Mouse (Mus musculus) left cerebral cortex, adult 8-10 months (tissue): ENCODE data around the gene Maml3. TPM values are rescaled to one million over a fixed set of nuclear protein-coding genes. Genes with fewer than 3 reads are reported as not detected.

Experiments used
- DNase-seq, 2 experiments: peaks; one replicate each; pipeline ENCODE4 v3.0.0; 2022; ENCODE audit warnings: low spot score in 2 of 2
- total RNA-seq, 4 experiments: library from RNA; stranded (reverse); gene quantifications; 2 replicates each; pipeline ENCODE4 v1.2.4; 2022

Maml3 gene
- total RNA-seq, 4 experiments from 2014 or later, result 6.7 to 8.3 (median 7.1) TPM

DNA sequence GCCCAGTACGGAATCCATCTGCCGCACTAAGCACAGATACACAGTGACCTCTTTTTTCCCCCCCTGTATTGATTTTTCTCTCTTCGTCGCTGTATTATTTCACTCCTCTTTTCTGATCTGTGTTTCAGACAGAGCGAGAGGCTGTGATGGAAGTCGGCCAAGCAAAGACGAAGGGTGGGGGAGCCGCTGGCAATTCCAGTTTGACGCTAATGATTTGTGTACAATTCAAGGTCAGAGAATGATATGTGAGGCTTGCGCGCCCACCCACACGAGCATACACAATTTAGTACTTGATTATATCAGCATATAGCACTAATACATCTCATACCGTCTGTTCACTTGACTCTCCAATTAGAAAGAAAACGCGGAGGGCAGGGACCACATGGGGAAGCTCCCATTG, 271.9 kb downstream of the Maml3 start:
- no peak for DNase-seq

DNA sequence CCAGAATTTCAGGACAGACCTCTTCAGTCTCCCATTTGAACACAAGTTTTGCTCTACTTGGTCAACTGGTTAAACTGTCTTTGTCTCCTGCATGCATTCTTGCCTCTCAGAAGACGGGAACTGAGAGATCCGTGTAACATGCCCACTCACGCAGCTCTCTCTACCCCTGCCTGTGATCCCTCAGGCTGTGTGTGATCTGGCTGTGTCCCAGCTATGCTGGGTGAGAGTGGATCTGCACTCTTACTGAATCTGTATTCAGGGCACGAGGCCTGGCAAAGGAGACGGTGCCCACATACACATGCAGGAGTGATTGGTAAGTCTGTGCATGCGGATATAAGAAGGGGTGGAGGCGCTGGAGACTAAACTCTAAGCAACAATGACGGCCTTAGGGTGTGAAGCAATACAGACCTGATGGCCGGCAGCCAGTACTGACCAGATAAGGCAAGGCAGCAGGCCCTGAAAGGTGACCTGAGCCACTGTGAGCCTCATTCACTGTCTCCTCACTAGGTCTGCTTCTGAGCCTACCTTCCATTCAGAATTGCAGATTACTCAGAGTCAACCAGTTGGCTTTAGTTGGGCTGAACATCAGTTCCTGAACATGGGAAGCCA, 274.0 kb downstream of the Maml3 start:
- no peak for DNase-seq

DNA sequence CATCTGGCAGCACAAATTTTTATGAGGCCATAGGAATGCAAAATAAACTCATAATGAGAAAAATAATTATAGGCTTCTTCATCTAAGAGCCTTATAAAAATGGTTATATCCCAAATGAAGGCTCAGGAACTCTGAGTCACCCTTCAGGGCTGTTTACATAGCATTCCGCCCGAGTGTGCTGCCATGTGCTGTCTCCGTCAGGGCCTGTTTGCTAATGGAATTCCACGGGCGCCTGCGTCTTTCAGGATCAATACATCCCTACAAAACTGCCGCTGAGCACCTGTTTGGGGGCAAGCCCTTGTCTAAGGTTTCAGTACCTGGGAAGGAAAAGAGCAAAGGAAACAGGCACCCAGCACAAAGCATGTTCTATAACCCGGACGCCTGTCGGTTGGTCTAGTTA, 279.3 kb downstream of the Maml3 start:
- no peak for DNase-seq

DNA sequence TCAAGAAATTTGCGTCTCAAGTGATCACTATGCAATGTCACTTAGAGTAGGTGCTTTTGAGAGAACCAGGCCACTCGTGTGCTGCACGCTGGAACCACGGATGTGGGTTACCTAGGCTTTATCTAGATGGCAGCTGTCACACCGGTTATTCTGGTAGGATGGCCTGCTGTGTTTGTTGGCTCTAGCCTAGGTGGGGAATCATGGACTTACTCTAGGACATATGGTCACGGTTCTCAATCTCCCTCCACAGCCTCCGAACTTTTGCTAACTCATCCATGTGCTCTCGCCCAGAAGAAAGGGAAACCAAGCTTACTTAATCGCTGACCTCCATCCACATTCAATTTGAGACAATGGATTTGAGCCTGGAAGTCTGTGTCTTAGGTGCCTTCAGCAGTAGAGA, 280.4 kb downstream of the Maml3 start:
- DNase-seq, result no peak

DNA sequence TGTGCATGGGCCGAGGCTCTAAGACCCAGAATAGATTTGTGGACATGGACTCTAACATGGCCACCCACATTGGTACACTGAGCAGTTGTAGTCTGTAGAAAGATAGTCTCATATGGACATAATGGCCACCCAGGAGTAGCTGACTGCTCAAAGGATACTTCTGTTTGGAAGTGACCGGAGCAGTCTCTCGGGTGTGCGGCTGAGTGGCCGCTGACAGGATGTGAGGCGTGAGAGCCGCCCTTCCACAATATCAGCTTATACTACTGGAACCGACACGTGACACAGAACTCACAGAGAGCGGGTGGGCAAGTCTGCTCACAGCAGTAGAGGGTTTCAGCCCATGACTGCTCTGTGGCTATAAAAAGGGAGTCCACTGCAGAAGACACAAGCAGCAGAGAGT, 283.3 kb downstream of the Maml3 start:
- no peak for DNase-seq

DNA sequence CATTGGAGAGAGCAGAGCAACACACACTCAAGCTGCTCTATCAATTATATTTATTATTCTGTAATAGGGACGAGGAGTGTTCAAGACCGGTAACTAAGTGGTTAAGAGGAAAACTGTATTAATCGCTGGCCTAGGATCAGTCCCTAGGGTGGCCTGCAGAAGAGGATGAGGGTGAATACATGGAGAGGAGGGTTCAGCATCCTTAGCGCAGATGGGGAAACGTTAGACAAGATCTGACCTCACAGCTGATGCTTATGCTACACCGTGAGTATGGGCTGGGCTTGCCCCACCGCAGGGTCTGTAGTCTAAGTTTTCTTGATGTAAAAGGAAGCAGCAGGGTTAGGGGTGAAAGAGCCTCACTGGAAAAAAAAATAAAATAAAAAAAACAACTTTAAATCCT, 285.8 kb downstream of the Maml3 start:
- DNase-seq, result no peak

DNA sequence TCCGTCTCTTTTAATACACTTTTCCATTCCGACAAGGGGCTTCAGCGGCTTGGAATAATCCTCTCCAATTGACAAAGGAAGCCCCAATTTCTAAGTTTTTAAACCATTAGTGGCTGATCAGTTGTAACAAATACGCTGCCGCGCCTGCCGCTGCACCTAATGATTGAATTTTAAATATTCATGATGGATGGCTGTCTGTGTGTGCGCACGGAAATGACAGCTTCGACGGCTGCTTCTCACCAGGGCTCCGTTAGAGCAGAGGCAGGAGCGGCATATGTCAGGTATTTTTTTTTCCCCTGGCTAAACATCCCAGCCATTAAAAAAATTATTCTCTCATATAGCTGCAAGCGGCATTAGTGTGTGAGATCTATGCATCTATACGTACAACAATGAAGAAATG, 287.0 kb downstream of the Maml3 start:
- DNase-seq, result no peak

DNA sequence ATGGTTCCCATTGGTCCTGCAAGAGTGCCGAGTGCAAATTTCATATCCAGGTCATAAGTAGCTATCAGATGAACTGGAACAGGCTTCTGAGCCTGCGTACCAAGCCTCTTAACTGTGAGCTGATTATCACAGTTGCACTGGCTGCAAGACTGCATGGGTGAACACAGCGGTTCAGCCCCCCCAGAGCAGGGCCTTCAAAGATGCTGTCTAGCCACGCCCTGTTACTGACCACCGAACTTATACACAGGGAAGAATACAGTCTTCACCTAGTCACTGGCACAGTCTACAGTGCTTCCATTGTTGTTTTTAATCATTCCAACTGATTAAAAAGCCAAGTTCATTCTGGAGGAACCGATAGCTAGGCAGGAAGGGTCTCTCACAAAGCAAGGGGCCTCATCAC, 287.5 kb downstream of the Maml3 start:
- no peak for DNase-seq

DNA sequence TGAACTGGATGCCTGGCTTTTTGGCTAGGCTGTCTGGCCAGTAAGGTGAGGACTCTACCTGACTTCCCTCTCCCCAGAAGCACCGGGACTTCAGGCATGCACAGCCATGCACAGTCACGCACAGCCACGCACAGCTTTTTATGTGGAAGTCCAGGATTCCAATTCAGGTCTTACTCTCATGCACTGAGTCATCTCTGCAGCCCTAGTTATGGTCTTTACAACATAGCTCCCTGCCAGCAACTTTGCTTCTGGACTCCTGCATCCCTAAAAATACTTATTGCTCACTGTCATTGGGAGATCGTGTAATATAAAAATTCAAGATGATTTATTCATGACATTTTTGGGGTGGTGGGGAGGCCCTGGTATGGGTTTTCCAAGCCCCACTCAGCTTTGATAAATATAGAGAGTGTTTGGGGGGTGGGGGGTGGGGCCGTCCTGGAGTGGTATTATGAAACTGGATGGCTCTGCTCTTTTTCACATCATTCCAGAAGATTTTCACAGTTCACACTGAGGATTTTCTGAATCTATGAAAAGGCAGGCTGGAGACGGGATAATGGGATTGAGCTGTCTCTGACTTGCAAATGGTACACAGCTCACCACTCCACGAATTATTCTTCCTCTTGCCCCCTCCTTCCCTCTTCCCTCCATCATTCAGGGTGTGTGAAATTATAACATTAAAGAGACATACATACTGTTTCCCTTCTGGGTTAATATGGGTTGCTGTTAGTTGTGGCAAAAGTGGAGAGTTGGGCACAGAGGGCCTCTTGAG, 288.2 kb downstream of the Maml3 start:
- DNase-seq, result no peak

DNA sequence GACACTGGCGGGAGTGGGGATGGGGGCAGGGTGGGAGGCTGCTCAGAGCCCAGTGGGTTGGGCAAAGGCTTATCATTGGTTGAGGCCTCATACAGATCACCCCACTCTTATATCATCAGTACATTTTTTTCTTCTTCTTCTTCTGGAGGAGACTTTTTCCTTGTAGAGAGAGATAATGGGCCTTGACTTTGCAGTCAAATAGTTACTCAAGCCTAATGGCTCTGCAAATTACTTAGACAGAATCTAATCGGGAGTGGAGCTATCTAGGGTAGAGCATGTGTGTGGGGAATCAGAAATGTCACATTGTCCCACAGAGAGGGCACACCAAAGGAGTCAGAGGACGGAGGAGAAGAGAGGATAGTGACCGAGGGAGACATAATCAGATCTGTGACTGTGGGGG, 290.8 kb downstream of the Maml3 start:
- no peak for DNase-seq

DNA sequence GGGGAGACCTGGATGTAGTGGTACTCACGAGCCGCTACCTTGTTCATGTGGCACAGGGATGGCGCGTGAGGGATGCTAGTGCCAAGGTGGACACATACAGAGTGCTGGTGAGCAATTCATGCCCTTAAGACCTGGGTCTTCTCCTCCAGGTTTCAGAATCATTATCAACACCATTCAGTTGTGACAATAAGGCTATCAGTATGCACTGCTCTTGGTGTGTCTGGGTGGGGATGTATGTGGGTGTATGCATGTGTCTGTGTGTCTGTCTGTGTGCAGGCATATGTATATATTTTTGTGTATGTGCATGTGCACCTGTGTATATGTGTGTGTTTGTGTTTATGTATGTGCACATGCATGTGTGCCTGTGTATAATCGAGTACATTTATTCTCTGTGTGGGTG, 291.7 kb downstream of the Maml3 start:
- DNase-seq, result no peak

DNA sequence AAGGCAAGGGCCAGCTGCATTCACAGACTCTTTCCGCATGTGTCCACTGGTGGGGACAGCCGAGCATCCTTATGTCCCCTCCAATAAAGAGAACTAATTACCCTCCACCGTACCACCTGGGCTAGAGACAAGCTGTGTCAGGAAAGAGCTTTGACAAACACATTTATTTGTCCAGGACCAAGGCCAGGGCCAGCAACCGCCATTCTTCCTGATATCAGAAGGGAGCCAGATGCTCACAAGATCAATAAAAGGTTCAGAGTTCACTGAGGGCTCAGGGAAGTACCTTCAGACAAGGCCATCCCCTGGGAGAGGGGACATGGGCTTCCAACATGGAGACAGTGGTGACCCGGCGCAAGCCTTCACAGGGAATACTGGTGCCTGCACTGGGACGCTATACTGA, 294.1 kb downstream of the Maml3 start:
- no peak for DNase-seq

DNA sequence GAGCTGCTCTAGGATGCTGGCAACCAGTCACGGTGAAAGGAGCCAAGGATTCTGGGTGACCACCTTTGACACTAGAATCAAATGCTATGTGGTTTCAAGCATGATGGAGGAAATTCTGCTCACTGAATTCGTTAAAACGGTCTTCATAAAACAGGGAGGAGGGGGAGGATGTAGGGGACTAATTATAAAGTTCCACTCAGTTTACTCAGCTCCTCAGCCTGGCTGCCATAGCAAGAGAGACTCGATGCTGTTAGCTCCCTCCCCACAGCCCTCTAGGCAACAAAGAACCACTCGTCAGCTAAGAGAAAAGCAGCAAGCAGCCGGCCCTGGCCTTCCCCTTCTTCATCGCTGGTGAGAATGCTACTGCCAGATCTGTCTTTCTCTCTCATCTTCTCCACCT, 295.1 kb downstream of the Maml3 start:
- DNase-seq, result no peak

DNA sequence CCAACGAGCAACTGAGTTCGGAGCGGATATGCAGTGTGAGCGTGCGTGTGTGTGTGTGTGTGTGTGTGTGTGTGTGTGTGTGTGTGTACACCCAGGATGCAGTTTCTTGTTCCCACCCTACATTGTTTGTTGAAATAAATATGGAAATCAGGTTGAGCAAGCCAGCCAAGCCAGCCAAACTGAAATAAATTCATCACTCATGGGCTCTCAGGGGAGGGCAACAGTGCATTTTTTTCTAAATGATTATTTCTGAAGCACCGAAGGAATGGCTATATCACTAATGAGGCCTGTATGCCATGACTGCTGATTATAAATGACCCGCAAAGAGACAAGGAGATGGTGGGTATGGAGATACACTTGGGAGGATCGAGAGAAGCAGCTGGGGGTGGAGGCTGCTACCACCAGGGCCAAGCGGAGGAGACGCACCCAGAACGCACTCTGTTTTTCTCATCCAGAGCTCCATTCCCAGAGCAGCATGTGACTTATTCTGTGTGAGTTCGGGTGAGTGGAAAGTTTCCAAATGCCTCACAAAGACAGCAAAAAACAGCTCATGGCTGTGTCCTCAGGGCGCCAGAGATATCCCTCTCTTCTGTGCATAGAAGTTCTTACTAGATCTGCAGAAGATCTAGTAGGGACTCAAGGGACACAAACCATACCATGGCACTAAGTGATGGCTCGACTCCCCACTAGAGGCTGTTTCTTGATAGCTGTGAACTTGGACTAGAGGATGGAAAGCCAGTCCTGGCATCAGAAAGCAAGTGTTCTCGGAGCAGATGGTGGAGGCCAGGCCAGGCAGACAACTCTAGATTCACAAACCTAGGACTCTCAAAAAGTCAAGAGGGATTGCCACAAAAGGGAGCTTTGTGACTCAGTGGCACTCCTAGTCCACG, 296.6 kb downstream of the Maml3 start:
- no peak for DNase-seq

DNA sequence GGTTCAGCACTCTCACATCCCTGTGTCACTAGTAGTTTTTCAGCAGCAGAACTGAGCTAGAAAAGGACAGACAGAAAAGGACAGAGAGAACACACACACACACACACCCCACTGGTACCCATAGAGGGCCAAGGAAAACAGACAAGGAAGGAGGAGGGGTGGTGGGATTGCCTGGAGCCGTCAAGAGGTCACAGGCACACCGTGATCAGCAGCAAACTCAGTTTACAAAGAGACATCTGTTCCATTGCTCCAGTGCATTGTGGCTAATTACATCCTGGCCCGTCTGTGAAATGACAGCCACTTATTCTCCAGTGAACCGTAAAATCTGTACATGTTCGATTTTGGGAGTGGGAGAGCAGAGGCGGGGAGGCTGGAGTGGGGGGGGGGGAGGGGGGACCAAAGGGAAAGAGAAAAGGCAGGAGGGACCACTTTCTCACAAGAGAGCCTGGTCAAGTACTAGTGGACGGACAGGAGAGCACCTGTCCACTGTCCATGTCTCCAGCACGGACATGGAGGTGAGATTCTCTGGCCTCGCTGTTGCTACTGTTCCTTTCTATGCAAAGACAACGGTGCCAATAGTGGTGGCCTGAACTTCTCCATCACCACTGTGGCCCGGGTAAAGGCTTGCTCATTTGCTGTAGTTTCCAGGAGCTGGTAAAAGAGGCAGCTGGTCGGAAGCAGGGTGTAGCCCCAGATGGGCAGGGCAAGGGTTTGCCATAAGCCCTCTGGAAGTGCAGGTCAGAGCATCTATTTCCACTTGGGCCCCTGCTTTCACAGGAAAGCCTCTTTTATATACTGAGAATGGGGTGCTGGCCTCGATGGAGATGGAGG, 299.2 kb downstream of the Maml3 start:
- DNase-seq, result no peak

DNA sequence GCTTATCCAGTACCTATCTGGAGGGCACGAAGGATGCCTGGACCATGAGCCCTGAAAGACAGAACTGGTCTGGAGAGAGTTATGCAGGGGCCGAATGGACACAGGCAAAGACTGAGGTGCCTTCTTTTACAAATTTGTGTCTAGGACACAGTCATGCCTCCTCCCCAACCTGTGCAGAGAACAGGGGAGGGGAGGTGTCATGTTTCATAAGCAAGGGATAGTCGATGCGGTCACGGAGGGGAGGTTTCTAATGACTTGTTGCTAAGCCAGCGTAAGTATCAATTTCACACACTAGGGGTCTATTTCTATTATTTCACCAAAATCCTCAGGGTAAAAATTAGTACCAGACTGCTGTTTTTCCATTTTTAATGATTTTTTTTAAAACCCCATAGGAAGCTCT, 301.0 kb downstream of the Maml3 start:
- no peak for DNase-seq

DNA sequence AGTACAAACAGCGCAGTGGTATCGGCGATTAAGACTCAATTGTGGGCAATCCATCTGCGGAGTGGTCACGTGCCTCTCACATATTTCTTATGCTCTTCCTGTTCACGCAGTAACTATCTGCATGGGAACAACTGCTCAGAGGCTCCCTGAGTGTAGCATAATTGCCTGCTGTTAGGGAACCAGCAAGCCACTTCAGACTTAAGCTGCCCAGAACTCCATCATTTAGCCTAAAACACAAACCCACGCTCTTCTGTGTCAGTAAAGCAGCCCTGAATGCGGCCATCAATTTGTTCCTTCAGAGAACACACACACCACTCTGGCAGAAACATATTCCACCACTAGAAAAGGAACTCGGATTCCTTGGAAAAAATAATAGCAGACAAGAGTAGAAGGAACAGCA, 305.2 kb downstream of the Maml3 start:
- DNase-seq, result no peak

DNA sequence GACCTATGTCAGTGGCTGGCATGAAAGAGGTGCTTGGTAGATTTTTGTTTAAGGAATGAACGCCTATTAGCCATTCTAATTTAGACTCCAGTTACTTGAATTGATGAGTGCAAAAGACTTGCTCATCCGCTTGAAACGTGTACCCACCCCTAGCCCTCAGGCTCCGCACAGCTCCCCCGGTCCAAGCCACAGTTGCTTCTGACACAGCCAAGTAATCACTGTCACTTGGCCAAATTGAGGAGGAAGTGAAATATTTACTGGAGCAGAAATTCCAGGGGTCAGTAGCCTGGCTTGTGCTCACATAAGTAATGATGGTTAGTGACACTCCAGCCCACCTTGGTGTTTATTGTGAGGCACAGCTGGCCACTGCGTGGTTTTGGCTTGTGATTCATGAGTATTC, 308.0 kb downstream of the Maml3 start:
- DNase-seq, result no peak

DNA sequence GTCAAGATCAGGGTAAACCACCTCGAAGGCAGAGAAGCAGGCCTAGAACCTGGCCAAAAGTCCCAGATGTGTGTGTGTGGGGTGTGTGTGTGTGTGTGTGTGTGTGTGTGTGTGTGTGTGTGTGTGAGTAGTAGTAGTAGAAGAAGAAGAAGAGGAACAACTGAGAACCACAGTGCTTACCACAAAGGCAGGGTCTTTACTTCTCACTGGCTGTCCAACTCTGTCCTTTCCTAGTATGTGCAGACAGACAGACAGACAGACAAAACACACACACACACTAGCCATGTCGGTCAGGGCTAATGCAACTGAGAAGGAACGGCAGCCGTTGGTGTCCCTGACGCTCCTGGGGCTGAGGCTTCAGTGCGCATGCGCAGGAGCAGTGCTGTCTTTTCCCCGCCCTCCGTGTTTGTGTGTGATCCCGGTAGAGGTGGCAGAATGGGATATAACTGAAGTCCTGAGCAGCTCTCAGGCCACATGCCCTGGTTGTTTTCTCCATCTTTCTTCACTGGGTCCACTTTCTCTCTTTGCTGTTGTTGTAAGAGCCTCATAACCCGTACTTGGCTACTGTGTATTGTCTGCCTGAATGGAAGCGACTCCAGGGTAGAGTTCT, 308.6 kb downstream of the Maml3 start:
- no peak for DNase-seq

DNA sequence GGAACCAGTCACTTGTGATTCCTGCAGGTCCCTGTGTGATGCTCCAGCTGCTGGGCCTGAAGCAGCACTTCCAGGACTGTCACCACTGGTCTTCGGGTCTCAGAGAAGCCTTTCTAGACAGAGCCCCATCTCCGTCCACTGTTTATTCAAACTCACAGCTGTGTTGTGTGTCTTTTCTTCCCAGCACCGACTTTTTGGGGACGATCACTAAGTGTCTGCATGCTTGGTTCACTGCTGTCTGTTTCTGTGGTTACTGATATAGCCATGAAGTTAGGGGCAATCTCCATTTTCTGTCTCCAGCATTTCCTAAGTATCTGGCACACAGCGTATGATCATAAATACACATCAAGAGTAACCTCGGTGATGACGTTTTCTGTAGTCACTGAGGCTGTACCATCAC, 313.3 kb downstream of the Maml3 start:
- DNase-seq, result no peak

DNA sequence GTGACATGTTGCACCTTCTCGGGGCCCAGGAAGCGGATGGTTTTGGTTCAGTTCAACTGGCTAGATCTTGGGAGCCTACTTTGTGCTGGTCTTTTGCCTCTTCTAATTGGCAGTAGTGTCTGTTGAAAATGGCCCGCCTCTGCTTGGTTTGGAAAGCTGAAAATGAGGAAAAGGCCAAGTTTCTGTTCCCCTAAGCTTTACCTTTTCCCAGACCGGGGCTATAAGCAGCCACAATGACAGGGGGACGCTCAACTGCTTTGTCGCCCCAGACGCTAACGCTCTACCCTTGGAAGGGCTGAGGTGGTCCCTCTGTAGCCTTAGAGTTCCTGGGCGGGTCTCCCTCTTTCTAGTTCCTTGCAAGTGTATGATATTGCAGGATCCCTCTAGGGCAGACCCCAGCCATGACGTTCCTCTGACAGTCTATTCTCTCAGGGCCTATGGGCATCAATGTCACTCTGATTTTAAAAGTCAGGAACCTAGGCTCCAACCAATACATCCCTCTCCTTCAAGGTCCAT, 315.4 kb downstream of the Maml3 start:
- DNase-seq, result no peak
